Mouse (Mus musculus) B cell, adult 2 months (primary cell): ENCODE measurements around the gene Mid1.
"Not testable (repeated sequence)": the region's sequence is repeated elsewhere in the genome, so short reads cannot be mapped to it uniquely, and the experiment has no call there.

Experiments
- DNase-seq, 2 experiments: peaks; one replicate each; pipeline ENCODE4 v3.0.0; 2022

Mid1 gene

GRCm38 (mm10) chrX:169972791-169973494, 287.9 kb downstream of the Mid1 start:
- peak; percentile 76 to 80 for DNase-seq

DNA sequence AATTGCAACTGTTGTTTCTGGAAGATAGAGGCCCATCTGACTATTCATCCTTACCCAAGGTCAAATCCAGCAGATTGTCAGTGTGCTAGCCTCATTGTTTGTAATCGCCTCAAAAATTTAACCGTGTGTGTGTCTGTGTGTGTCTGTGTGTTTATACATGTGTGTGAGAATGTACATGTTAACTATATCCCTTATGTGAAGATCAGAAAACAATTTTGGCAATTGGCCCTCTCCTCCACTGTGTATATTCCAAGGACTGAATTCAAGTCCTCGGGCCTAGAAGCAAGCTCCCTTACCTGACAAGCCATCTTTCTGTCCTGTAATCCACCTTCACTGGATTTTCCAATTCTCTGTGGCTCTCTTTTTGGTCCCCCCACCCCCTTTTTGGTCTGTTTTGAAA, 288.8 kb downstream of the Mid1 start:
- DNase-seq = peak; percentile 11 to 29

GRCm38 (mm10) chrX:169974456-169974855, 289.5 kb downstream of the Mid1 start:
- DNase-seq = peak in 1 of 2 experiments; percentile 3

DNA sequence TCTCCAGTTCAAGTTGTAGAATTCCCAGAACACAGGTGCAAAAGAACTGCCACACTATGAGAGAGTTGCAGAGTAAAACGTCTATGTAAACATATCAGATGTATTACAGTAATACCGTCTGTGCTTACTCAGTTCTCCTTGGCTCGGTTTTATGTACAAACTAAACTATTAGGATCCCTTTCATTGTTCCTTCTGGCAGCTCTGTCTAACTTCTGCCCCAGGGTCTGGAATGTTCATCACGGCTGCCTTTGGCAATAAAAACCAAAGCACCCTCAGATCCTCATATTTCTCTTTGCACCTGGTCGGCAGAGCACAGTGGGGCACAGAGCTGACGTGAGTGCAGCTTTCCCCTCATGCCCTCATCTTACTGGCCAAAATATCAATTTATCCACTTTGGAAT, 290.0 kb downstream of the Mid1 start:
- peak in 1 of 2 experiments; percentile 7 for DNase-seq

GRCm38 (mm10) chrX:169975681-169976131, 290.7 kb downstream of the Mid1 start:
- DNase-seq = peak; percentile 21 to 34

DNA sequence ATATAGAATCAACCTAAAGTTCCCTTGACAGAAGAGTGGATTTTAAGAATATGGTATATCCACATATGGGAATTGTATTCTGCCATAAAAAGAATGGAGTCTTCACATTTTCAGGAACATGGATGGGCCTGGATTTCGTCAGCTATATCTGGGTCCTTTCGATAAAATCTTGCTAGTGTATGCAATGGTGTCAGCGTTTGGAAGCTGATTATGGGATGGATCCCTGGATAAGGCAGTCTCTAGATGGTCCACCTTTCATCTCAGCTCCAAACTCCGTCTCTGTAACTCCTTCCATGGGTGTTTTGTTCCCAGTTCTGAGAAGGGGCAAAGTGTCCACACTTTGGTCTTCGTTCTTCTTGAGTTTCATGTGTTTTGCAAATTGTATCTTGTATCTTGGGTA, 291.3 kb downstream of the Mid1 start:
- not testable (repeated sequence) for DNase-seq

DNA sequence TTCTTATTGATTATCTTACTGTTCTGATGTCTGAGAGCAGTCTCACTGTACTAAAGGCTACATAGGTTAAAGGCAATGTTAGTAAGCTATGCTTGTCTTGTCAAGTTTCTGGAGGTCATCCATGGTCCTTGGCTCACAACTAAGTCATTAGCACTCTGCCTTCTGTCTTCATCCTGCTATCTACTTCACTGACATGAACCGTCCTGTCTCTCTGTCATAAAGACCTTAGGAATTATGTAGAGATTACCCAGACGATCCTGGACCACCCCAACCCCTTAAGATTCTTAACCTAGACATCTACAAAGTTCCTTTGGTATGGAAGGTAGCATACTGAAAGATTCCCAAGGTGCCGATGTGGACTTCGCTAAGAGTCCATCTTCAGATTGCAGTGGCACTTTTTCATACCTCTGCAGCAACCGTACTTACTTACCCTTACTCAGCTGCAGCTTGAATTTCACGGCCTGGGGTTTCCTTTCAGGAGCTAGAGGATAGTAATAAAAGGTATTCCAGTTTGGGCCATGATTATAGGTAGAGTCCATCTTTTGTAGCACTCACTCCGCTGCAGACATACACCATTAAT, 292.9 kb downstream of the Mid1 start:
- peak in 1 of 2 experiments; percentile 14 for DNase-seq

DNA sequence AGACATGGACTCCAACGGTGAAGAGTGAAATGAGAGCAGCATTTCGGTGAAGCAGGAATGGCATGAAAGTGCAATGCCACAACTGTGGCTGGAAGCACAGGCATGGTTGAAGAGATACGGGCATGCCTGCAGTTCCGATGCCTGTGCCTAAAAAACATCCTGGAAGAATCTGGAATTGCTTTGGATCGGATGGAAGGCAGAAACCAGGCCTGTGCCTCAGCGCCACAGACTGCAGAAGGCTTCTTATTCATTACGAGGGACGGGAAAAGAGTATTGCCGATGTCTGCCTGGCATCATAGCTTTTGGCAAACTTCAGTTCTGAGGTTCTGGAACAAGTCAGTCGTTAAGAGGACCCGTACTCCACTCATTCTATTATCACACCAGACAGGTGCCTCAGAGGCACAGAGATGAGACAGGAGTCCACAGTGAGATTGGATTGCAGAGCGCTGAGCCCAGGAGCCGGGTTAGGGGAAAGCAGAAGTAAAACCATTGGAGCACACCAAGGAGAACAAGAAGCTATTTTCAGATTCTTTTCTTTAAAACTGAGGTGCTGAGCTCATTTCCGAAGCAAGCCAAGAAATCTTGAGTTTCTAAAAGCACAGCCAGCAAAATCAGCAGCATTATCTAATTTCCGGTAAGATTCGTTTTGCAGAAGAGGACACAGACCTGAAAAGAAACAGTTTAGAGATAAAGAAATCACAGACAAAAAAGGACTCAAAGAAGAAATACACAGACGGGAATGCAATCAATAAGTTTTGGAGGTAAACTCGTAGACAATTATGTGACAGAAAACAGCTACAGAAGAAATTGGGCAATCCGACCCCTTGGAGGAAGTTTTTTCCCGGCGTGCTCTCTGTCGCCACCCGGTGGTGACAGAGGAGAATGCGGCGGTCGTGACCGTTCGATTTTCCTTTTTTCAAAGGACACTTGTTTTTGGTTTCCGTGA, 293.7 kb downstream of the Mid1 start:
- DNase-seq = peak; percentile 74 to 79

DNA sequence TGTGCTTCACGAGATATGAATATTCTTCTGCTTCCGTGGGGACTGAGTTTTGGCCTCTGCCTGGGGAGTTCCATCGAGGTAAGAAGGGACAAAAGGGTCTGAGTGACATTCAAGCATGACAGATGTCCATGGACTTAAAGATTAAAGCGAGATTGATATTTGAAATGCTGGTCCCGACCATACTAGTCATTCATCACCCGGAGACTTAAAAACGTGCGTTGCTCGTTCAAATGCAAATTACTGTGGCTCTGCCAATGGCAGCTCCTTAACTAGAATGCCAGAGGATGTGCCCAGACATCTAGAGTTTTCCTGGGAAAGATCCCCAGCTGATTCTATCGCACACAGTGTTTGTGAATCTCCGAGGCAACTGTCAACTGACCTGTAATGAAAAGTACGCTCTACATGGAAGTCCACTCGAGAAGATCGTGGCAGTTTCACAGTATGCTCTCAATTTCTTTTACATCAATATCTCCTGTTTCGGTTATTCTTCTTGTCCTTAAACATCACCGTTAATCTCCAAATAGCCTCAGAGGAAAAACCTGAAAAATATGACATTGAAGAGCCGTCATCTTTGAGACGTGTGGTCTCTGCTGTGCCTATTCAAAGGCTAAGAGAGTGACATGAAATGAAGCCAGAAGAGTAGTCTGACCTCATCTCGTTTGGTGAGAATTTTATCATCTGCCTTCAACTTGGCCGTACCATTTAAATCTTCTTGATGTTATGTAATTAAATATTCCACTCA, 294.6 kb downstream of the Mid1 start:
- not testable (repeated sequence) for DNase-seq

DNA sequence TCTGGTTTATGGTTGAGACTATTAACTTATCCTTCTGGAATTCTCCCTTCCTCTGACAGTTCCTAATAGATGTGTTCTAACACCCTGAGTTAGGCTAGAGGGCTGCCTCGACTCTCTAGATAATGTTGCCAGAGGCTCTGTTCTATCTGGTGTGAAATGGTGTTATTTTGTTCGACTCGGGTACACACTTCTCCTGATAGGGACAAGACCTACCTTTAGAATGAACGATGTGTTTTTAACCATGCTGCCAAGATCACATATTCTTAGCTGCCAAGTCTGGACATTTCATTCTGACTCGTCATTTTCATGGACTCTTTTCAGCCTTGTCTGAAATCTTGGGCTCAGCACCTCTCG, 295.2 kb downstream of the Mid1 start:
- peak in 1 of 2 experiments; percentile 15 for DNase-seq

DNA sequence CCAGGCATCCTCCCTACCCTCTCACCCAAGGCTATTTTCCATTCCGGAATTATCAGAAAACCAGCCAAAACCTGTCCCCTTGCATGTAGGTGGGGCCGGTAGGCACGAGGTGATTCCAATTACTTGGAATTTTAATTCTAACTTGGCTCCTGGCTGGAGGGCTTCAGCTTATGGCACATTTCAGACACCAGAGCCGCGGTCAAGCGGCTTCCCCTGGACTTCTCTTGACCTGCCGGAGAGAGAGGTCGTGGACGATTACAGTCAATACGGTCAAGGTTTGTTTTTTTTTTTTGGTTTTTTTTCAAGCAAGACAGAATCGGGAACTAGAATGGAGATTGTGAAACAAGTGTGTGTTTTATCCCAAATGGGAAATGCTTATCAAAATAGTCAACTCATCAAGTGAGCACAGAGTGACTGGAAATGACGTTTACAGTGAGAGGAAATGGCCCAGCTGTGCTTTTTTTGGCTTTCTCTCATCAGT, 295.9 kb downstream of the Mid1 start:
- peak in 1 of 2 experiments; percentile 4 for DNase-seq

GRCm38 (mm10) chrX:169981761-169982181, 296.8 kb downstream of the Mid1 start:
- DNase-seq = peak in 1 of 2 experiments; percentile 20

DNA sequence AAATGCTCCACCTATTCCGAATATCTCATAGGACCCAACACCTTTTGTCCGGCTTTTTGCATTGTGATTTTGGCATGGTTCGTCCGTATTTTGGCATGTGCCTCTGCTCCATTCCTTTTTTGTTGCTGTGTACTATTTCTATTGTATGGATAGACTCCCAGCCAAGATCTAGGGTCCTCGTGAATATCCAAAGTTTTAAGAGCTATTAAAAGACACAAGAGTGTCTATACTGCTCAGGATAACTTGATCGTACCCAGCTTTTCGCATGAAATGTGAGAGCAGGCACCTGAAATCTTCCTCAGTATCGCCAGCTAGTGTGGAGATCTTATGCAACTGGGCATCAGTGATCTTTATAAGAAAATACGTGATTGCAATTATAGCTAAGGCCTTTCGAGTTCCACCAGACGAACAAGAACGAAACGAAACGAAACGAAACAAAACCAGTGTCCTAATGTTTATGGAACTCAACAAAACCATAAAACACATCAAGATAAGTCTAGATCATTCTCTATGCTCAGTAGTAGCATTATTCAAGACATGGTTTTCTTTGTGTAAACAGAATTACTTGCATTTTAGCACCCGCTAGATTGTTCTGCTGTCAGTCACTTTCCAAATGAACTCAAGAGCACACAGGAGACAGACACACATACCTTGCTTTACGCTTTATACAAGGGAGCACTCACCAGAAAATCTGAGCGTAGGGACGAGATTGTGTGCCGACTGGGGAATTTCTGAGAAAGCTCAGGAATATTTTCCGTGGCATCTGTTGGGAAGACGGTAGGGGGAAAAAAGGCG, 297.8 kb downstream of the Mid1 start:
- peak in 1 of 2 experiments; percentile 5 for DNase-seq

- DNase-seq = peak; percentile 2 to 11
These were observed 298.6 kb downstream of the Mid1 start for GRCm38 (mm10) chrX:169983401-169984165.

GRCm38 (mm10) chrX:169984331-169984730, 299.3 kb downstream of the Mid1 start:
- DNase-seq = not testable (repeated sequence)

DNA sequence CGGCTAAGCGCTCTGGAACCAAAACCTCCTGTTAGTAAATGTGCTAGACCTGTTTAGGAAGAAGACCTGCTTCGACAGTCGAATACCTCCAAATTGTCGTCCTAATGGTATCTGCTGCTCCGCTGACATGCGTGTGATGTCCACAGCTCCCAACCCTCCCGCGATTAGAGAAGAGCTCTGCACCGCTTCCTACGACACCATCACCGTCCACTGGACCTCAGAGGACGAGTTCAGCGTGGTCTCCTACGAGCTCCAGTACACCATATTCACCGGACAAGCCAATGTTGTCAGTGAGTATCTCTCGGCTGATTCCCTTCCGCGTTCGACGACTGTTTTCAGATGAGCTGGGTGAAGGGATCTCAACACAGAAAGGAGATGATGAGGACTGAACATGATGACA, 299.9 kb downstream of the Mid1 start:
- DNase-seq = peak; percentile 7 to 14

- DNase-seq = peak; percentile 19 to 34
These were observed 300.8 kb downstream of the Mid1 start for GRCm38 (mm10) chrX:169985796-169986195.

- DNase-seq = peak; percentile 93 to 94
These were observed 301.7 kb downstream of the Mid1 start for GRCm38 (mm10) chrX:169986519-169987367.

DNA sequence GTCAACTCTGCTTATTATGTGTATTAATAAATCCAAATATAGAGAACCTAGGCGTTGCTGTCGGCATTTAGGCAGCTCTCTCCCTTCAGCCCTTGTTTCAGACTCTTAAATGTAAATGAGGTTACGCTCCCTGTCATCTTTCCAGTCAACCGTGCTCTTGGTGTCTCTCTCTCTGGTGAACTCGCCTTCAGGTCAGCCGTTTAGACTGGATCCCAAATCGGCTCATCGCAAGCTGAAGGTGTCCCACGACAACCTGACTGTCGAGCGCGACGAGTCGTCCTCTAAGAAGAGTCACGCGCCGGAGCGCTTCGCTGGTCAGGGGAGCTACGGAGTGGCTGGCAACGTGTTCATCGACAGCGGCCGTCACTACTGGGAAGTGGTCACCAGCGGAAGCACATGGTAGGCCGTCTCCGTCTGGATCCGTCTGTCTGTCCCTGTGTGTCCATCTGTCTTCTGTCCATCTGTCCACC, 302.4 kb downstream of the Mid1 start:
- DNase-seq = peak; percentile 50 to 60
